23 mouse cellular contexts compared by ENCODE assay signal in the genomic region with DNA sequence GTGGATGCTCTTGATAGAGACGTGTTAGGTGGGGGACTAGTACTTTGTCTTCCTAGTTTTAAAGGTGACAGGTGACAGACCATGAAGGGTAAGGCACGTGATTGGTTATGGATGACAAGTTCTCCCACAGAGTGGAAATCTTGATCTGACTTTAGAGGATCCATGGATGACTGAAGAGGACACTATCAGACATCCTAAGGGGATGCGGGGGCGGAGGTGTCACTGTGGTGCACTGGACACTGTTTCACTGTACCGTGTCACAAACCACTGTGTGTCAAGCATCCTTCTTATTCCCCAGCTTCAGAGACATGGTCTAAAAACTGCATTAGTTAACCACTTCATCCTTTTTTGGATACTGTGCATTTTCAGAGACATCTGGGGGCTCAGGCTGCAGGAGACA.
"Had no signal": no experiment of that assay in that cellular context is flagged by ENCODE, and none has a peak within 500 bp of the region (broad histone marks: within the 10 kb centered on the region; RNA-seq: fewer than 3 reads in every experiment).

No protein-coding gene starts in this region.

- H3K4me2 ChIP-seq: heart, embryonic 11.5 days; heart, embryonic 13.5 days; heart, embryonic 15.5 days; hindbrain, embryonic 13.5 days; hindbrain, embryonic 15.5 days; limb, embryonic 13.5 days; limb, embryonic 15.5 days; liver, embryonic 12.5 days had no signal

- H3K4me1 ChIP-seq: heart, embryonic 15.5 days; limb, embryonic 13.5 days; limb, embryonic 15.5 days; liver, embryonic 12.5 days had no signal

- H3K4me3 ChIP-seq: heart, adult 2 months; heart, embryonic 13.5 days; heart, embryonic 15.5 days; hindbrain, embryonic 13.5 days; hindbrain, embryonic 15.5 days; limb, embryonic 13.5 days; limb, embryonic 15.5 days; liver, embryonic 12.5 days had no signal

- DNase-seq: forebrain, postnatal 0 days; gastrocnemius, postnatal 14 days; gastrocnemius, postnatal 36 days; heart, adult 11 months; heart, adult 2 months; heart, postnatal 14 days; heart, postnatal 36 days; kidney, adult 8-10 months; kidney, postnatal 10 days; layer of hippocampus, adult 9-11 months; layer of hippocampus, postnatal 36 days; left cerebral cortex, postnatal 4 days had no signal

- H3K9ac ChIP-seq: forebrain, postnatal 0 days; heart, embryonic 13.5 days; heart, embryonic 15.5 days; hindbrain, embryonic 13.5 days; hindbrain, embryonic 15.5 days; limb, embryonic 13.5 days; limb, embryonic 15.5 days; liver, embryonic 12.5 days; liver, embryonic 14.5 days had no signal

- H3K27ac ChIP-seq: heart, adult 2 months; heart, embryonic 13.5 days; heart, embryonic 15.5 days; hindbrain, embryonic 13.5 days; hindbrain, embryonic 15.5 days; hindbrain, postnatal 0 days; limb, embryonic 13.5 days; limb, embryonic 15.5 days; liver, embryonic 12.5 days; liver, embryonic 14.5 days had no signal

- H3K27me3 ChIP-seq: heart, embryonic 13.5 days; heart, embryonic 15.5 days; hindbrain, embryonic 13.5 days; hindbrain, embryonic 15.5 days; limb, embryonic 13.5 days; limb, embryonic 15.5 days; liver, embryonic 12.5 days had no signal

- ATAC-seq: forebrain, postnatal 0 days; hindbrain, postnatal 0 days; intestine, embryonic 16.5 days; liver, embryonic 12.5 days had no signal

- H3K36me3 ChIP-seq: heart, embryonic 13.5 days; heart, embryonic 15.5 days; hindbrain, embryonic 13.5 days; hindbrain, embryonic 15.5 days; limb, embryonic 13.5 days; limb, embryonic 15.5 days; liver, embryonic 12.5 days had no signal

- H3K9me3 ChIP-seq: heart, embryonic 13.5 days; heart, embryonic 15.5 days; hindbrain, embryonic 15.5 days; limb, embryonic 13.5 days; limb, embryonic 15.5 days; liver, embryonic 12.5 days had no signal
